Mouse (Mus musculus) MEL (cell line): ENCODE measurements around the gene Kif5a. TPM values are rescaled to one million over a fixed set of nuclear protein-coding genes. Genes with fewer than 3 reads are reported as not detected.
"Not testable (repeated sequence)": the region's sequence is repeated elsewhere in the genome, so short reads cannot be mapped to it uniquely, and the experiment has no call there.

Experiments used
- DNase-seq: peaks from one replicate; pipeline ENCODE4 v3.0.0; 2011; ENCODE audit warnings: low read depth, low spot score
- H3K27ac ChIP-seq: 2 replicates; pipeline ENCODE4 v1.5.1; 2012; ENCODE audit warnings: low read depth, mild to moderate bottlenecking, control low read depth, low read length, moderate library complexity; ENCODE audit not compliant: control insufficient read depth
- H3K27me3 ChIP-seq, 2 experiments: fragments of 150-350 bp in 1 of 2; sonication (generic) in 1 of 2; 2 replicates each; pipeline ENCODE4 v1.6.1; 2012; ENCODE audit warnings: low read length in 2 of 2, mild to moderate bottlenecking in 2 of 2, improper control_type of control experiment in 1 of 2, moderate library complexity in 1 of 2; ENCODE audit not compliant: insufficient read depth in 2 of 2, control insufficient read depth in 1 of 2
- H3K36me3 ChIP-seq, 2 experiments: 2 replicates each; pipeline ENCODE4 v1.6.1; 2012 to 2014; ENCODE audit warnings: low read length in 2 of 2, improper control_type of control experiment in 1 of 2, inconsistent platforms in 1 of 2, mild to moderate bottlenecking in 1 of 2; ENCODE audit not compliant: insufficient read depth in 2 of 2, control insufficient read depth in 1 of 2
- H3K4me1 ChIP-seq, 2 experiments: fragments of 150-350 bp in 1 of 2; sonication (generic) in 1 of 2; 2 replicates each; pipeline ENCODE4 v1.6.1; 2012; ENCODE audit warnings: low read length in 2 of 2, improper control_type of control experiment in 1 of 2, mild to moderate bottlenecking in 1 of 2; ENCODE audit not compliant: insufficient read depth in 2 of 2, control insufficient read depth in 1 of 2
- H3K4me3 ChIP-seq, 2 experiments: fragments of 150-350 bp in 1 of 2; sonication (generic) in 1 of 2; 2 replicates each; pipeline ENCODE4 v1.5.1; 2012; ENCODE audit warnings: low read depth in 2 of 2, low read length in 2 of 2, mild to moderate bottlenecking in 2 of 2, moderate library complexity in 2 of 2, control low read depth in 1 of 2, improper control_type of control experiment in 1 of 2; ENCODE audit not compliant: control insufficient read depth in 1 of 2, insufficient read depth in 1 of 2
- H3K79me2 ChIP-seq: 2 replicates; pipeline ENCODE4 v1.6.1; 2012; ENCODE audit warnings: mild to moderate bottlenecking, low read length, moderate library complexity; ENCODE audit not compliant: control insufficient read depth, poor library complexity, insufficient read depth
- H3K9ac ChIP-seq: 2 replicates; pipeline ENCODE4 v1.6.1; 2012; ENCODE audit warnings: low read depth, mild to moderate bottlenecking, control low read depth, low read length, moderate library complexity; ENCODE audit not compliant: control insufficient read depth, poor library complexity, severe bottlenecking
- H3K9me3 ChIP-seq: fragments of 150-350 bp; sonication (generic); replicated peaks from 2 replicates; pipeline ENCODE4 v1.6.1; 2012; ENCODE audit warnings: mild to moderate bottlenecking, low read length, improper control_type of control experiment, moderate library complexity; ENCODE audit not compliant: insufficient read depth
- BHLHE40 ChIP-seq: IDR thresholded peaks from 2 replicates; pipeline ENCODE4 v1.6.1; 2012; ENCODE audit warnings: low read depth, mild to moderate bottlenecking, inconsistent platforms, low read length, improper control_type of control experiment, borderline replicate concordance
- CHD1 ChIP-seq: IDR thresholded peaks from 2 replicates; pipeline ENCODE4 v1.6.1; 2012; ENCODE audit warnings: low read depth, mild to moderate bottlenecking, inconsistent platforms, low read length, improper control_type of control experiment
- CHD2 ChIP-seq: IDR thresholded peaks from 2 replicates; pipeline ENCODE4 v1.6.1; 2011; ENCODE audit warnings: low read length, improper control_type of control experiment
- CTCF ChIP-seq, 3 experiments: IDR thresholded peaks in 2 of 3; conservative IDR thresholded peaks in 1 of 3; 2 replicates each; pipeline ENCODE4 v1.5.1; 2011 to 2012; ENCODE audit warnings: low read length in 3 of 3, low read depth in 2 of 3, mild to moderate bottlenecking in 2 of 3, improper control_type of control experiment in 1 of 3, inconsistent platforms in 1 of 3, mixed read lengths in 1 of 3, moderate library complexity in 1 of 3; ENCODE audit not compliant: control insufficient read depth in 1 of 3, insufficient read depth in 1 of 3, poor library complexity in 1 of 3, severe bottlenecking in 1 of 3
- E2F4 ChIP-seq: IDR thresholded peaks from 2 replicates; pipeline ENCODE4 v1.6.1; 2011; ENCODE audit warnings: low read depth, low read length, improper control_type of control experiment, borderline replicate concordance
- ELF1 ChIP-seq: IDR thresholded peaks from 2 replicates; pipeline ENCODE4 v1.6.1; 2014; ENCODE audit warnings: low read depth, mild to moderate bottlenecking, inconsistent platforms, low read length, improper control_type of control experiment, moderate library complexity
- EP300 ChIP-seq, 2 experiments: IDR thresholded peaks; 2 replicates each; pipeline ENCODE4 v1.6.1; 2011; ENCODE audit warnings: improper control_type of control experiment in 2 of 2, low read length in 2 of 2, low read depth in 1 of 2, mild to moderate bottlenecking in 1 of 2
- ETS1 ChIP-seq: IDR thresholded peaks from 2 replicates; pipeline ENCODE4 v1.6.1; 2012; ENCODE audit warnings: low read depth, mild to moderate bottlenecking, inconsistent platforms, low read length, improper control_type of control experiment, moderate library complexity
- HCFC1 ChIP-seq: IDR thresholded peaks from 2 replicates; pipeline ENCODE4 v1.6.1; 2012; ENCODE audit warnings: low read depth, mild to moderate bottlenecking, inconsistent platforms, low read length, improper control_type of control experiment, moderate library complexity
- KAT2A ChIP-seq: conservative IDR thresholded peaks from 2 replicates; pipeline ENCODE4 v1.6.1; 2012; ENCODE audit warnings: low read depth, low read length, improper control_type of control experiment, inconsistent platforms
- MAFK ChIP-seq: IDR thresholded peaks from 2 replicates; pipeline ENCODE4 v1.6.1; 2011; ENCODE audit warnings: low read depth, mild to moderate bottlenecking, low read length, improper control_type of control experiment, borderline replicate concordance
- MAX ChIP-seq: IDR thresholded peaks from 2 replicates; pipeline ENCODE4 v1.6.1; 2011; ENCODE audit warnings: low read length, improper control_type of control experiment
- MAZ ChIP-seq: IDR thresholded peaks from 2 replicates; pipeline ENCODE4 v1.6.1; 2012; ENCODE audit warnings: low read depth, mild to moderate bottlenecking, inconsistent platforms, low read length, improper control_type of control experiment
- MEF2A ChIP-seq: IDR thresholded peaks from 2 replicates; pipeline ENCODE4 v1.6.1; 2014; ENCODE audit warnings: low read depth, mild to moderate bottlenecking, inconsistent platforms, low read length, improper control_type of control experiment; ENCODE audit not compliant: poor library complexity, insufficient replicate concordance, severe bottlenecking; ENCODE audit errors: extremely low read depth
- MXI1 ChIP-seq: IDR thresholded peaks from 2 replicates; pipeline ENCODE4 v1.6.1; 2011; ENCODE audit warnings: mild to moderate bottlenecking, low read depth, low read length, improper control_type of control experiment
- MYC ChIP-seq: IDR thresholded peaks from 2 replicates; pipeline ENCODE4 v1.6.1; 2011; ENCODE audit warnings: low read depth, mild to moderate bottlenecking, low read length, improper control_type of control experiment, moderate library complexity
- NRF1 ChIP-seq: IDR thresholded peaks from 2 replicates; pipeline ENCODE4 v1.6.1; 2014; ENCODE audit warnings: low read depth, mild to moderate bottlenecking, inconsistent platforms, low read length, improper control_type of control experiment, moderate library complexity; ENCODE audit not compliant: poor library complexity, insufficient read depth, severe bottlenecking
- POLR2A ChIP-seq, 2 experiments: IDR thresholded peaks; 2 replicates each; pipeline ENCODE4 v1.6.1; 2011 to 2012; ENCODE audit warnings: low read length in 2 of 2, mild to moderate bottlenecking in 2 of 2, control low read depth in 1 of 2, improper control_type of control experiment in 1 of 2, low read depth in 1 of 2, moderate library complexity in 1 of 2; ENCODE audit not compliant: control insufficient read depth in 1 of 2, insufficient read depth in 1 of 2, poor library complexity in 1 of 2
- POLR2AphosphoS2 ChIP-seq: IDR thresholded peaks from 2 replicates; pipeline ENCODE4 v1.6.1; 2011; ENCODE audit warnings: low read length, improper control_type of control experiment
- POLR2AphosphoS5 ChIP-seq: IDR thresholded peaks from 2 replicates; pipeline ENCODE4 v1.6.1; 2012; ENCODE audit warnings: low read depth, borderline replicate concordance, mild to moderate bottlenecking, inconsistent platforms, low read length, moderate library complexity, mixed read lengths
- RAD21 ChIP-seq: IDR thresholded peaks from 2 replicates; pipeline ENCODE4 v1.6.1; 2011; ENCODE audit warnings: mild to moderate bottlenecking, low read depth, low read length, improper control_type of control experiment
- RCOR1 ChIP-seq: IDR thresholded peaks from 2 replicates; pipeline ENCODE4 v1.6.1; 2012; ENCODE audit warnings: low read depth, mild to moderate bottlenecking, inconsistent platforms, low read length, improper control_type of control experiment
- SIN3A ChIP-seq: IDR thresholded peaks from 2 replicates; pipeline ENCODE4 v1.6.1; 2012; ENCODE audit warnings: low read length, improper control_type of control experiment, inconsistent platforms
- SMC3 ChIP-seq: IDR thresholded peaks from 2 replicates; pipeline ENCODE4 v1.6.1; 2011; ENCODE audit warnings: low read depth, low read length, improper control_type of control experiment
- TAL1 ChIP-seq: IDR thresholded peaks from 2 replicates; pipeline ENCODE4 v1.6.1; 2012; ENCODE audit warnings: mild to moderate bottlenecking, inconsistent platforms, low read length, moderate library complexity, mixed read lengths
- TBP ChIP-seq: IDR thresholded peaks from 2 replicates; pipeline ENCODE4 v1.8.0; 2011; ENCODE audit warnings: low read depth, low read length, improper control_type of control experiment
- TCF12 ChIP-seq: IDR thresholded peaks from 2 replicates; pipeline ENCODE4 v1.6.1; 2014; ENCODE audit warnings: low read depth, mild to moderate bottlenecking, inconsistent platforms, low read length, improper control_type of control experiment, moderate library complexity
- UBTF ChIP-seq: IDR thresholded peaks from 2 replicates; pipeline ENCODE4 v1.6.1; 2012; ENCODE audit warnings: low read depth, mild to moderate bottlenecking, inconsistent platforms, low read length, improper control_type of control experiment, moderate library complexity, borderline replicate concordance; ENCODE audit not compliant: insufficient read depth
- USF1 ChIP-seq: IDR thresholded peaks from 2 replicates; pipeline ENCODE4 v1.6.1; 2014; ENCODE audit warnings: low read depth, mild to moderate bottlenecking, inconsistent platforms, low read length, improper control_type of control experiment, moderate library complexity
- USF2 ChIP-seq, 2 experiments: IDR thresholded peaks; 2 replicates each; pipeline ENCODE4 v1.6.1; 2011 to 2012; ENCODE audit warnings: improper control_type of control experiment in 2 of 2, low read length in 2 of 2, borderline replicate concordance in 1 of 2, inconsistent platforms in 1 of 2, low read depth in 1 of 2, mild to moderate bottlenecking in 1 of 2; ENCODE audit not compliant: insufficient read depth in 1 of 2
- ZC3H11A ChIP-seq: IDR thresholded peaks from 2 replicates; pipeline ENCODE4 v1.6.1; 2012; ENCODE audit warnings: low read depth, mild to moderate bottlenecking, inconsistent platforms, low read length, improper control_type of control experiment
- ZKSCAN1 ChIP-seq: IDR thresholded peaks from 2 replicates; pipeline ENCODE4 v1.6.1; 2012; ENCODE audit warnings: low read depth, mild to moderate bottlenecking, inconsistent platforms, low read length, improper control_type of control experiment, moderate library complexity
- ZNF384 ChIP-seq: IDR thresholded peaks from 2 replicates; pipeline ENCODE4 v1.6.1; 2012; ENCODE audit warnings: low read depth, mild to moderate bottlenecking, inconsistent platforms, low read length, improper control_type of control experiment
- polyA plus RNA-seq, 2 experiments: library from polyadenylated mRNA; stranded (reverse) in 1 of 2; unstranded in 1 of 2; fragments of >175 nt in 1 of 2; fragments of >200 nt in 1 of 2; gene quantifications; 2 replicates each; pipeline versions ENCODE4 v1.2.1 to v1.2.4; 2012; ENCODE audit warnings: low replicate concordance in 2 of 2, low read depth in 1 of 2; ENCODE audit not compliant: insufficient read length in 2 of 2, insufficient read depth in 1 of 2, missing spikeins in 1 of 2
- total RNA-seq: library from RNA; depleted of rRNA; stranded (reverse); fragments of 300-350 nt; gene quantifications from 2 replicates; pipeline ENCODE4 v1.2.3, GENCODE M21; 2012

The Kif5a gene
- total and polyA plus RNA-seq, 3 experiments = 0.42 to 1.3 TPM; not detected in 1

GRCm38 (mm10) chr10:127310523-127311475, 47.7 kb upstream of the Kif5a start:
- Histone ChIP-seq H3K79me2 (peaks cover 29% of the 10 kb centered on the region), H3K4me3 (peak overlapping the region; percentile 76 to 80), H3K27ac (peak overlapping the region; percentile 75), H3K36me3 (peaks cover 13 to 18% of the 10 kb centered on the region in 2 experiments), H3K4me1 (peaks cover 3 to 16% of the 10 kb centered on the region in 2 experiments; a peak in 3 of 4 replicates), H3K9me3 (no peaks in the 10 kb centered on the region), H3K27me3 (no peaks in the 10 kb centered on the region), H3K9ac (peak overlapping the region; percentile 95)
- no peak for TF ChIP-seq UBTF
- TF ChIP-seq CTCF (IDR thresholded peaks at IDR 0.05 in 2 of 3, conservative IDR thresholded peaks at IDR 0.05 in 1 of 3; ENCODE audit: control insufficient read depth in 1 of 3, insufficient read depth in 1 of 3, low read depth in 2 of 3, low read length in 3 of 3, poor library complexity in 1 of 3, severe bottlenecking in 1 of 3) = no peak
- no peak for TF ChIP-seq ZKSCAN1
- TF ChIP-seq KAT2A = no peak
- no peak for TF ChIP-seq ZNF384
- TF ChIP-seq MYC = 0 out of 2 replicates have a peak, but pooled peaks have one; percentile 14
- no peak for TF ChIP-seq TCF12
- TF ChIP-seq ETS1 = no peak
- TF ChIP-seq MEF2A = no peak
- no peak for TF ChIP-seq MAFK
- TF ChIP-seq CHD1 = 0 out of 2 replicates have a peak, but pooled peaks have one; percentile 89
- TF ChIP-seq RCOR1 = no peak
- TF ChIP-seq MAX = peak; percentile 57; the same call in 1 of the 2 replicates
- no peak for TF ChIP-seq POLR2AphosphoS2
- no peak for TF ChIP-seq USF2 (IDR thresholded peaks at IDR 0.05; ENCODE audit: borderline replicate concordance in 1 of 2, insufficient read depth in 1 of 2, low read depth in 1 of 2, low read length in 2 of 2)
- no peak; the same call in 1 of the 2 replicates for TF ChIP-seq SIN3A
- TF ChIP-seq SMC3 = no peak
- no peak for TF ChIP-seq BHLHE40
- TF ChIP-seq CHD2 = no peak
- TF ChIP-seq NRF1 = no peak
- no peak for TF ChIP-seq RAD21
- TF ChIP-seq E2F4 = no peak
- TF ChIP-seq TAL1 = peak; percentile 46
- no peak for TF ChIP-seq USF1
- peak; percentile 72 for TF ChIP-seq MXI1
- no peak for TF ChIP-seq ELF1
- no peak for TF ChIP-seq MAZ
- no peak for TF ChIP-seq ZC3H11A
- TF ChIP-seq POLR2A (IDR thresholded peaks at IDR 0.05; ENCODE audit: control insufficient read depth in 1 of 2, insufficient read depth in 1 of 2, low read depth in 1 of 2, low read length in 2 of 2, poor library complexity in 1 of 2) = no peak
- no peak for TF ChIP-seq TBP
- no peak for TF ChIP-seq EP300 (IDR thresholded peaks at IDR 0.05; ENCODE audit: low read depth in 1 of 2, low read length in 2 of 2)
- TF ChIP-seq HCFC1 = no peak; the same call in 1 of the 2 replicates
- no peak for TF ChIP-seq POLR2AphosphoS5
- DNase-seq = peak; percentile 71

DNA sequence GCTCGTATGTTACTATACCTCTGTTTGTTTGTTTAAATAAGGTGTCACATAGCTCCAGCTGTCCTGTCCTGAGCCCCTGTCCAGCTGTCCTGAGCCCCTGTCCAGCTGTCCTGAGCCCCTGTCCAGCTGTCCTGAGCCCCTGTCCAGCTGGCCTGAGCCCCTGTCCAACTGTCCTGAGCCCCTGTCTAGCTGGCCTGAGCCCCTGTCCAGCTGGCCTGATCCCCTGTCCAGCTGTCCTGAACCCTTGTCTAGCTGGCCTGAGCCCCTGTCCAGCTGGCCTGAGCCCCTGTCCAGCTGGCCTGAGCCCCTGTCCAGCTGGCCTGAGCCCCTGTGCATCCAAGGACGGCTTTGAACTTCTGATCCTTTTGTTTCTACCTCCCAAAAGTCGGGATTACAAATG, 46.0 kb upstream of the Kif5a start:
- peaks cover 3 to 16% of the 10 kb centered on the region in 2 experiments; a peak in 3 of 4 replicates for H3K4me1 ChIP-seq
- DNase-seq, H3K9me3 ChIP-seq, H3K27me3 ChIP-seq, H3K4me3 ChIP-seq, H3K9ac ChIP-seq, H3K27ac ChIP-seq: not testable (repeated sequence)
- peaks cover 18% of the 10 kb centered on the region in 2 experiments for H3K36me3 ChIP-seq
- H3K79me2 ChIP-seq = peaks cover 29% of the 10 kb centered on the region
